Comparison of ENCODE assay signal across 9 mouse cellular contexts in genomic region chr6:101354230-101354881, GRCm38 (mm10). TPM values are rescaled to one million over a fixed set of nuclear protein-coding genes. Genes with fewer than 3 reads are reported as not detected.
A peak's percentile ranks its signal among the peaks of the same experiment; 100 is the strongest.
DNase-seq lines count a peak whose midpoint lies in the region; ATAC-seq and TF ChIP-seq lines count a peak whose summit lies in the region.
"Had no signal": no experiment of that assay in that cellular context is flagged by ENCODE, and none has a peak within 500 bp of the region (broad histone marks: within the 10 kb centered on the region; RNA-seq: fewer than 3 reads in every experiment).

No protein-coding gene starts in this region.

- no peak for TF ChIP-seq CTCF in stomach, postnatal 0 days (IDR thresholded peaks at IDR 0.05; ENCODE audit: low read depth)
- no peak for TF ChIP-seq CTCF in layer of hippocampus, adult 2 months (conservative IDR thresholded peaks at IDR 0.05)

- H3K4me1 ChIP-seq in lung, embryonic 15.5 days = peaks cover 62% of the 10 kb centered on the region
- H3K4me1 ChIP-seq in stomach, postnatal 0 days (replicated peaks; ENCODE audit: control insufficient read depth, insufficient read depth) = 0 out of 2 replicates have a peak, but pooled peaks cover 5% of the 10 kb centered on the region

- H3K9ac ChIP-seq in lung, embryonic 15.5 days = no peak overlapping the region
- H3K9ac ChIP-seq in stomach, postnatal 0 days (ENCODE audit: low read length) = no peak overlapping the region

- intact Hi-C loops in left cerebral cortex, postnatal 10 days (cut with DNase I) = no loop called here

- WGBS in lung, embryonic 15.5 days = 36% methylated on average over 8 of the region's 8 CpGs
- 40% methylated on average over 8 of the region's 8 CpGs for WGBS in stomach, postnatal 0 days

- no peak for DNase-seq in lung, postnatal 36 days
- peak; percentile 40 for DNase-seq in gastrocnemius, postnatal 25 days
- DNase-seq in left cerebral cortex, postnatal 10 days (ENCODE audit: extremely low spot score in 1 of 2, low spot score in 2 of 2) = peak; percentile 26 to 56
- DNase-seq in stomach, postnatal 0 days (ENCODE audit: low spot score) = no peak
- DNase-seq in ovary, postnatal 10 days (ENCODE audit: low spot score) = no peak
- no peak for DNase-seq in layer of hippocampus, adult 2 months (ENCODE audit: low spot score in 2 of 2)
- no peak for DNase-seq in thymus, postnatal 14 days

- no peak overlapping the region for H3K4me3 ChIP-seq in lung, embryonic 15.5 days
- no peak overlapping the region for H3K4me3 ChIP-seq in stomach, postnatal 0 days (ENCODE audit: low read depth, low read length)
- H3K4me3 ChIP-seq in layer of hippocampus, adult 2 months = no peak overlapping the region

- H3K4me2 ChIP-seq in lung, embryonic 15.5 days = no peak overlapping the region
- H3K4me2 ChIP-seq in stomach, postnatal 0 days (replicated peaks; ENCODE audit: low read depth) = no peak overlapping the region

- peak overlapping the region; percentile 57; the same call in 1 of the 2 replicates for H3K27ac ChIP-seq in lung, embryonic 15.5 days
- H3K27ac ChIP-seq in stomach, postnatal 0 days (replicated peaks) = 0 out of 2 replicates have a peak overlapping the region, but pooled peaks have one; percentile 24
- no peak overlapping the region for H3K27ac ChIP-seq in layer of hippocampus, adult 2 months

- H3K27me3 ChIP-seq in lung, embryonic 15.5 days = no peaks in the 10 kb centered on the region
- H3K27me3 ChIP-seq in stomach, postnatal 0 days (ENCODE audit: control insufficient read depth, insufficient read depth, low read length) = no peaks in the 10 kb centered on the region

- ATAC-seq in lung, embryonic 15.5 days (ENCODE audit: borderline replicate concordance, extremely low read depth, low FRiP score, low TSS enrichment) = no peak
- ATAC-seq in stomach, postnatal 0 days (ENCODE audit: low FRiP score, low TSS enrichment) = no peak

- H3K36me3 ChIP-seq in lung, embryonic 15.5 days = no peaks in the 10 kb centered on the region
- no peaks in the 10 kb centered on the region for H3K36me3 ChIP-seq in stomach, postnatal 0 days (ENCODE audit: control insufficient read depth, insufficient read depth, low read length)
- H3K36me3 ChIP-seq: G1E had no signal

- no peak for TF ChIP-seq EP300 in stomach, postnatal 0 days (optimal IDR thresholded peaks at IDR 0.05)

- H3K9me3 ChIP-seq in lung, embryonic 15.5 days = no peaks in the 10 kb centered on the region
- no peaks in the 10 kb centered on the region for H3K9me3 ChIP-seq in stomach, postnatal 0 days (ENCODE audit: control insufficient read depth, low read length)

RNA-seq across cellular contexts. Expression of gene Pdzrn3, which starts 23.3 kb away (rescaled TPM):
- 9.7 and 11.0 TPM in 2 replicates for polyA plus RNA-seq in lung, embryonic 15.5 days (2015; fragmentation: Nextera tagmentation; extraction: Ambion mirVana)
- total RNA-seq in gastrocnemius, postnatal 25 days (2021) = 10 to 100 TPM; 52.5 to 72.9 TPM
- total RNA-seq in left cerebral cortex, postnatal 10 days (2021) = 10 to 100 TPM; 48.3 to 55.1 TPM
- polyA plus RNA-seq in stomach, postnatal 0 days (2015; fragmentation: Nextera tagmentation; extraction: Ambion mirVana) = 5.1 and 6.1 TPM in 2 replicates
- 1 to 10 TPM; 7.1 to 8.4 TPM for total RNA-seq in layer of hippocampus, adult 2 months (2021)
- polyA plus RNA-seq: G1E had no signal

Comparison
In these comparisons a context has a peak if more than half of its experiments do, and no peak if none do; other contexts are left out.
1. DNase-seq: peak in gastrocnemius, postnatal 25 days (single experiment) and left cerebral cortex, postnatal 10 days (2 of 2); none in lung, postnatal 36 days (single experiment), stomach, postnatal 0 days (single experiment), ovary, postnatal 10 days (single experiment), layer of hippocampus, adult 2 months (0 of 2) and thymus, postnatal 14 days (single experiment).
2. RNA of gene Pdzrn3, which starts 23.3 kb away (total RNA-seq): 52.5 to 72.9 TPM in gastrocnemius, postnatal 25 days and 48.3 to 55.1 TPM in left cerebral cortex, postnatal 10 days; 7.1 to 8.4 TPM in layer of hippocampus, adult 2 months; every median in the first group is over 4 times any median in the second.